Mouse (Mus musculus) MEL (cell line): Measurements from ENCODE around the gene Pip5k1a. TPM values are rescaled to one million over a fixed set of nuclear protein-coding genes. Genes with fewer than 3 reads are reported as not detected.
A peak's percentile ranks its signal among the peaks of the same experiment; 100 is the strongest.
"Not testable (repeated sequence)": the region's sequence is repeated elsewhere in the genome, so short reads cannot be mapped to it uniquely, and the experiment has no call there.

Experiments used
- DNase-seq: peaks from one replicate; pipeline ENCODE4 v3.0.0; 2011; ENCODE audit warnings: low read depth, low spot score
- H3K27ac ChIP-seq: 2 replicates; pipeline ENCODE4 v1.5.1; 2012; ENCODE audit warnings: low read depth, mild to moderate bottlenecking, control low read depth, low read length, moderate library complexity; ENCODE audit not compliant: control insufficient read depth
- H3K27me3 ChIP-seq, 2 experiments: fragments of 150-350 bp in 1 of 2; sonication (generic) in 1 of 2; 2 replicates each; pipeline ENCODE4 v1.6.1; 2012; ENCODE audit warnings: low read length in 2 of 2, mild to moderate bottlenecking in 2 of 2, improper control_type of control experiment in 1 of 2, moderate library complexity in 1 of 2; ENCODE audit not compliant: insufficient read depth in 2 of 2, control insufficient read depth in 1 of 2
- H3K36me3 ChIP-seq, 2 experiments: 2 replicates each; pipeline ENCODE4 v1.6.1; 2012 to 2014; ENCODE audit warnings: low read length in 2 of 2, improper control_type of control experiment in 1 of 2, inconsistent platforms in 1 of 2, mild to moderate bottlenecking in 1 of 2; ENCODE audit not compliant: insufficient read depth in 2 of 2, control insufficient read depth in 1 of 2
- H3K4me1 ChIP-seq, 2 experiments: fragments of 150-350 bp in 1 of 2; sonication (generic) in 1 of 2; 2 replicates each; pipeline ENCODE4 v1.6.1; 2012; ENCODE audit warnings: low read length in 2 of 2, improper control_type of control experiment in 1 of 2, mild to moderate bottlenecking in 1 of 2; ENCODE audit not compliant: insufficient read depth in 2 of 2, control insufficient read depth in 1 of 2
- H3K4me3 ChIP-seq, 2 experiments: fragments of 150-350 bp in 1 of 2; sonication (generic) in 1 of 2; 2 replicates each; pipeline ENCODE4 v1.5.1; 2012; ENCODE audit warnings: low read depth in 2 of 2, low read length in 2 of 2, mild to moderate bottlenecking in 2 of 2, moderate library complexity in 2 of 2, control low read depth in 1 of 2, improper control_type of control experiment in 1 of 2; ENCODE audit not compliant: control insufficient read depth in 1 of 2, insufficient read depth in 1 of 2
- H3K79me2 ChIP-seq: 2 replicates; pipeline ENCODE4 v1.6.1; 2012; ENCODE audit warnings: mild to moderate bottlenecking, low read length, moderate library complexity; ENCODE audit not compliant: control insufficient read depth, poor library complexity, insufficient read depth
- H3K9ac ChIP-seq: 2 replicates; pipeline ENCODE4 v1.6.1; 2012; ENCODE audit warnings: low read depth, mild to moderate bottlenecking, control low read depth, low read length, moderate library complexity; ENCODE audit not compliant: control insufficient read depth, poor library complexity, severe bottlenecking
- H3K9me3 ChIP-seq: fragments of 150-350 bp; sonication (generic); replicated peaks from 2 replicates; pipeline ENCODE4 v1.6.1; 2012; ENCODE audit warnings: mild to moderate bottlenecking, low read length, improper control_type of control experiment, moderate library complexity; ENCODE audit not compliant: insufficient read depth
- CHD2 ChIP-seq: IDR thresholded peaks from 2 replicates; pipeline ENCODE4 v1.6.1; 2011; ENCODE audit warnings: low read length, improper control_type of control experiment
- CTCF ChIP-seq, 3 experiments: IDR thresholded peaks in 2 of 3; conservative IDR thresholded peaks in 1 of 3; 2 replicates each; pipeline ENCODE4 v1.5.1; 2011 to 2012; ENCODE audit warnings: low read length in 3 of 3, low read depth in 2 of 3, mild to moderate bottlenecking in 2 of 3, improper control_type of control experiment in 1 of 3, inconsistent platforms in 1 of 3, mixed read lengths in 1 of 3, moderate library complexity in 1 of 3; ENCODE audit not compliant: control insufficient read depth in 1 of 3, insufficient read depth in 1 of 3, poor library complexity in 1 of 3, severe bottlenecking in 1 of 3
- E2F4 ChIP-seq: IDR thresholded peaks from 2 replicates; pipeline ENCODE4 v1.6.1; 2011; ENCODE audit warnings: low read depth, low read length, improper control_type of control experiment, borderline replicate concordance
- MAFK ChIP-seq: IDR thresholded peaks from 2 replicates; pipeline ENCODE4 v1.6.1; 2011; ENCODE audit warnings: low read depth, mild to moderate bottlenecking, low read length, improper control_type of control experiment, borderline replicate concordance
- MAX ChIP-seq: IDR thresholded peaks from 2 replicates; pipeline ENCODE4 v1.6.1; 2011; ENCODE audit warnings: low read length, improper control_type of control experiment
- MAZ ChIP-seq: IDR thresholded peaks from 2 replicates; pipeline ENCODE4 v1.6.1; 2012; ENCODE audit warnings: low read depth, mild to moderate bottlenecking, inconsistent platforms, low read length, improper control_type of control experiment
- MYB ChIP-seq: IDR thresholded peaks from 2 replicates; pipeline ENCODE4 v1.6.1; 2011; ENCODE audit warnings: mild to moderate bottlenecking, low read depth, low read length, improper control_type of control experiment
- MYC ChIP-seq: IDR thresholded peaks from 2 replicates; pipeline ENCODE4 v1.6.1; 2011; ENCODE audit warnings: low read depth, mild to moderate bottlenecking, low read length, improper control_type of control experiment, moderate library complexity
- POLR2AphosphoS5 ChIP-seq: IDR thresholded peaks from 2 replicates; pipeline ENCODE4 v1.6.1; 2012; ENCODE audit warnings: low read depth, borderline replicate concordance, mild to moderate bottlenecking, inconsistent platforms, low read length, moderate library complexity, mixed read lengths
- RAD21 ChIP-seq: IDR thresholded peaks from 2 replicates; pipeline ENCODE4 v1.6.1; 2011; ENCODE audit warnings: mild to moderate bottlenecking, low read depth, low read length, improper control_type of control experiment
- RCOR1 ChIP-seq: IDR thresholded peaks from 2 replicates; pipeline ENCODE4 v1.6.1; 2012; ENCODE audit warnings: low read depth, mild to moderate bottlenecking, inconsistent platforms, low read length, improper control_type of control experiment
- SMC3 ChIP-seq: IDR thresholded peaks from 2 replicates; pipeline ENCODE4 v1.6.1; 2011; ENCODE audit warnings: low read depth, low read length, improper control_type of control experiment
- TBP ChIP-seq: IDR thresholded peaks from 2 replicates; pipeline ENCODE4 v1.8.0; 2011; ENCODE audit warnings: low read depth, low read length, improper control_type of control experiment
- TCF12 ChIP-seq: IDR thresholded peaks from 2 replicates; pipeline ENCODE4 v1.6.1; 2014; ENCODE audit warnings: low read depth, mild to moderate bottlenecking, inconsistent platforms, low read length, improper control_type of control experiment, moderate library complexity
- UBTF ChIP-seq: IDR thresholded peaks from 2 replicates; pipeline ENCODE4 v1.6.1; 2012; ENCODE audit warnings: low read depth, mild to moderate bottlenecking, inconsistent platforms, low read length, improper control_type of control experiment, moderate library complexity, borderline replicate concordance; ENCODE audit not compliant: insufficient read depth
- ZC3H11A ChIP-seq: IDR thresholded peaks from 2 replicates; pipeline ENCODE4 v1.6.1; 2012; ENCODE audit warnings: low read depth, mild to moderate bottlenecking, inconsistent platforms, low read length, improper control_type of control experiment
- ZKSCAN1 ChIP-seq: IDR thresholded peaks from 2 replicates; pipeline ENCODE4 v1.6.1; 2012; ENCODE audit warnings: low read depth, mild to moderate bottlenecking, inconsistent platforms, low read length, improper control_type of control experiment, moderate library complexity
- ZMIZ1 ChIP-seq: IDR thresholded peaks from 2 replicates; pipeline ENCODE4 v1.6.1; 2012; ENCODE audit warnings: low read depth, mild to moderate bottlenecking, inconsistent platforms, low read length, improper control_type of control experiment, moderate library complexity
- ZNF384 ChIP-seq: IDR thresholded peaks from 2 replicates; pipeline ENCODE4 v1.6.1; 2012; ENCODE audit warnings: low read depth, mild to moderate bottlenecking, inconsistent platforms, low read length, improper control_type of control experiment
- polyA plus RNA-seq, 2 experiments: library from polyadenylated mRNA; stranded (reverse) in 1 of 2; unstranded in 1 of 2; fragments of >175 nt in 1 of 2; fragments of >200 nt in 1 of 2; gene quantifications; 2 replicates each; pipeline versions ENCODE4 v1.2.1 to v1.2.4; 2012; ENCODE audit warnings: low replicate concordance in 2 of 2, low read depth in 1 of 2; ENCODE audit not compliant: insufficient read length in 2 of 2, insufficient read depth in 1 of 2, missing spikeins in 1 of 2
- total RNA-seq: library from RNA; depleted of rRNA; stranded (reverse); fragments of 300-350 nt; gene quantifications from 2 replicates; pipeline ENCODE4 v1.2.3, GENCODE M21; 2012

Gene Pip5k1a
- total and polyA plus RNA-seq, 3 experiments, result 47.7 to 322 (median 103) TPM

- H3K27me3 ChIP-seq, H3K9me3 ChIP-seq, H3K9ac ChIP-seq, H3K27ac ChIP-seq, H3K4me3 ChIP-seq, DNase-seq: not testable (repeated sequence)
- TF ChIP-seq RAD21, result peak; percentile 21
- peak; percentile 39 for TF ChIP-seq SMC3
- TF ChIP-seq CTCF (IDR thresholded peaks at IDR 0.05 in 2 of 3, conservative IDR thresholded peaks at IDR 0.05 in 1 of 3; ENCODE audit: control insufficient read depth in 1 of 3, insufficient read depth in 1 of 3, low read depth in 2 of 3, low read length in 3 of 3, poor library complexity in 1 of 3, severe bottlenecking in 1 of 3), result peak in 2 of 3 experiments; percentile 41 to 48; a peak in 4 of 6 replicates
- H3K79me2 ChIP-seq, result peaks cover 11% of the 10 kb centered on the region
- H3K4me1 ChIP-seq, result peaks cover 12 to 24% of the 10 kb centered on the region in 2 experiments
- H3K36me3 ChIP-seq, result peaks cover 0 to 20% of the 10 kb centered on the region in 2 experiments; a peak in 3 of 4 replicates
Observed at GRCm38 (mm10) chr3:95132389-95132788, 25.7 kb upstream of the Pip5k1a start.

- Histone ChIP-seq H3K9me3 (no peaks in the 10 kb centered on the region), H3K9ac (no peak overlapping the region), H3K4me1 (peaks cover 0 to 8% of the 10 kb centered on the region in 2 experiments; a peak in 2 of 4 replicates), H3K27ac (no peak overlapping the region), H3K36me3 (peaks cover 0 to 4% of the 10 kb centered on the region in 2 experiments; a peak in 2 of 4 replicates), H3K79me2 (peaks cover 7% of the 10 kb centered on the region), H3K4me3 (no peak overlapping the region), H3K27me3 (no peaks in the 10 kb centered on the region)
- DNase-seq, result no peak
- no peak for TF ChIP-seq MAFK
- no peak for TF ChIP-seq CHD2
- TF ChIP-seq SMC3, result no peak
- no peak for TF ChIP-seq MYB
- TF ChIP-seq MYC, result no peak
- TF ChIP-seq ZNF384, result no peak
- TF ChIP-seq TCF12, result no peak
- no peak for TF ChIP-seq RCOR1
- TF ChIP-seq MAX, result no peak
- TF ChIP-seq ZMIZ1, result no peak
- no peak for TF ChIP-seq MAZ
- no peak for TF ChIP-seq UBTF
- no peak for TF ChIP-seq CTCF (IDR thresholded peaks at IDR 0.05 in 2 of 3, conservative IDR thresholded peaks at IDR 0.05 in 1 of 3; ENCODE audit: control insufficient read depth in 1 of 3, insufficient read depth in 1 of 3, low read depth in 2 of 3, low read length in 3 of 3, poor library complexity in 1 of 3, severe bottlenecking in 1 of 3)
- TF ChIP-seq ZC3H11A, result no peak
- TF ChIP-seq RAD21, result no peak
- no peak for TF ChIP-seq ZKSCAN1
- TF ChIP-seq POLR2AphosphoS5, result no peak
- TF ChIP-seq TBP, result no peak
- no peak for TF ChIP-seq E2F4
Observed at GRCm38 (mm10) chr3:95130081-95130480, 23.4 kb upstream of the Pip5k1a start.
